ENCODE assay signal across 7 mouse cellular contexts in genomic region chr11:79686501-79687121, GRCm38 (mm10).
DNase-seq lines count a peak whose midpoint lies in the region; ATAC-seq lines count a peak whose summit lies in the region.

No protein-coding gene starts in this region.

- H3K4me3 ChIP-seq in limb, embryonic 10.5 days = no peak overlapping the region
- no peak overlapping the region for H3K4me3 ChIP-seq in midbrain, embryonic 15.5 days

- ATAC-seq in granulocyte monocyte progenitor cell, adult 5-6 weeks (replicated peaks; ENCODE audit: poor library complexity, severe bottlenecking) = peak; percentile 92
- ATAC-seq in midbrain, embryonic 15.5 days (replicated peaks) = peak; percentile 62

- H3K36me3 ChIP-seq in limb, embryonic 10.5 days = peaks cover 42% of the 10 kb centered on the region
- peaks cover 22% of the 10 kb centered on the region for H3K36me3 ChIP-seq in midbrain, embryonic 15.5 days (replicated peaks)

- WGBS in limb, embryonic 10.5 days = 67% methylated on average over 26 of the region's 26 CpGs
- 69% methylated on average over 26 of the region's 26 CpGs for WGBS in midbrain, embryonic 15.5 days

- no peak overlapping the region for H3K4me2 ChIP-seq in midbrain, embryonic 15.5 days

- peak; percentile 74 for DNase-seq in adrenal gland, adult 8-10 months
- peak; percentile 93 for DNase-seq in embryo, embryonic 11 days
- peak; percentile 92 for DNase-seq in kidney, adult 18-20 months
- peak; percentile 96 for DNase-seq in limb, embryonic 10.5 days (ENCODE audit: low spot score)
- peak; percentile 68 to 91 for DNase-seq in spleen, adult 18-20 months

- peaks cover 3% of the 10 kb centered on the region; the same call in 1 of the 2 replicates for H3K4me1 ChIP-seq in limb, embryonic 10.5 days
- no peaks in the 10 kb centered on the region for H3K4me1 ChIP-seq in midbrain, embryonic 15.5 days

- no peaks in the 10 kb centered on the region for H3K9me3 ChIP-seq in limb, embryonic 10.5 days (replicated peaks)
- no peaks in the 10 kb centered on the region for H3K9me3 ChIP-seq in midbrain, embryonic 15.5 days

- H3K9ac ChIP-seq in midbrain, embryonic 15.5 days = no peak overlapping the region

- no peaks in the 10 kb centered on the region for H3K27me3 ChIP-seq in limb, embryonic 10.5 days (ENCODE audit: low read depth, poor library complexity, severe bottlenecking)
- H3K27me3 ChIP-seq in midbrain, embryonic 15.5 days (replicated peaks) = no peaks in the 10 kb centered on the region

- no peak overlapping the region for H3K27ac ChIP-seq in limb, embryonic 10.5 days
- H3K27ac ChIP-seq in midbrain, embryonic 15.5 days = no peak overlapping the region
